Mouse (Mus musculus): ENCODE results near the gene Smim6. TPM values are rescaled to one million over a fixed set of nuclear protein-coding genes. Genes with fewer than 3 reads are reported as not detected.

Smim6 gene
- polyA plus RNA-seq, 1 experiment from 2014 or later, result 57.0 TPM

DNA sequence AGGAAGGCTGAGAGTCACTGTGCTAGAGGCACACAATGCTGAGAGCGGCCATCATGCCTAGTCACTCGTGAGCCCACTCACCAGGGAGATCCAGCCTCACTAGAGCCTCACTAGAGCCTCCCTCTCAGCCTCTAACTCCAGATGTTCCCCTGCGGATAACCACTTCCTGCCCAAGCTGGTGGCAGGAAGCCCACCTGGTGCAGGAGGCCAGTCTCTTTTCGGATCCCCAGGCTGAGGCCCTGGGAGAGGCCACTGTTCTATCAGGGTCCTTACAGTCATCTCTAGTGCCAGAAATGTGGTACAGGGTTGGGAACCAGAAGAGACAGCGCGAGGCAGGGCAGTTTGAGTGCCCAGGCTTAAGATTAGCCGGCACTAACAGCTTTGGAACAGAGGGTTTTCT lies 13.4 kb upstream of the Smim6 start:
- Histone ChIP-seq H3K9ac (ENCODE audit: low read length) (0 out of 2 replicates have a peak overlapping the region, but pooled peaks have one; percentile 14), H3K36me3 (ENCODE audit: control insufficient read depth, insufficient read depth, low read length) (0 out of 2 replicates have a peak, but pooled peaks cover under 1% of the 10 kb centered on the region), H3K27ac (ENCODE audit: low read length) (0 out of 2 replicates have a peak overlapping the region, but pooled peaks have one; percentile 2), H3K9me3 (replicated peaks; ENCODE audit: control insufficient read depth, low read length) (no peaks in the 10 kb centered on the region), H3K4me3 (replicated peaks; ENCODE audit: low read length) (no peak overlapping the region), H3K4me2 (ENCODE audit: low read depth, low read length) (no peak overlapping the region), H3K4me1 (ENCODE audit: control insufficient read depth, insufficient read depth, low read length) (peaks cover 34% of the 10 kb centered on the region), H3K27me3 (ENCODE audit: control insufficient read depth, insufficient read depth, low read length) (no peaks in the 10 kb centered on the region)
- ATAC-seq (ENCODE audit: insufficient read depth, low FRiP score), result no peak
- 79% methylated on average over 7 of the region's 7 CpGs for WGBS

DNA sequence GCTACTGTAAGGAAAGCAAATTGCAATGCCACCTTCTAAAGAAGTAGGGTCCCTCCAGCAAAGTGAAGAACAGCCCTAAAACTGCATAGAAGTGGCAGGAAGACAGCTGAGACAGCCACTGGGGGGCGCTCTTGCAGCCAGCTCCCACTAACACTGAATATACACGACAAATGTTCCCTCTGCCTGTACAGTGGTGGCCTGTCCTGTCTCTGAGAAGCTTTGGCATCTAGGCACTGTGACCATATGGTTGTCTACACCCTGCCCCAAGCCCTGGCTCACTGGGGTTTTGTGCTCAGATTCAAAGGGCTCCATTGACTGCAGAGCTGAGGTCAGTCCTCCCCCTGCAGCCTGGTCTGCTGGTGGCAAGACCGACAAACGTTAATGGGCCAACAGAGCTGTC lies 12.9 kb upstream of the Smim6 start:
- Histone ChIP-seq H3K27ac (ENCODE audit: low read length) (0 out of 2 replicates have a peak overlapping the region, but pooled peaks have one; percentile 2), H3K4me3 (replicated peaks; ENCODE audit: low read length) (no peak overlapping the region), H3K4me1 (ENCODE audit: control insufficient read depth, insufficient read depth, low read length) (peaks cover 39% of the 10 kb centered on the region), H3K4me2 (ENCODE audit: low read depth, low read length) (no peak overlapping the region), H3K9ac (ENCODE audit: low read length) (no peak overlapping the region), H3K36me3 (ENCODE audit: control insufficient read depth, insufficient read depth, low read length) (no peaks in the 10 kb centered on the region), H3K27me3 (ENCODE audit: control insufficient read depth, insufficient read depth, low read length) (no peaks in the 10 kb centered on the region), H3K9me3 (replicated peaks; ENCODE audit: control insufficient read depth, low read length) (no peaks in the 10 kb centered on the region)
- WGBS, result 20% methylated on average over 4 of the region's 4 CpGs
- no peak for ATAC-seq (ENCODE audit: insufficient read depth, low FRiP score)

DNA sequence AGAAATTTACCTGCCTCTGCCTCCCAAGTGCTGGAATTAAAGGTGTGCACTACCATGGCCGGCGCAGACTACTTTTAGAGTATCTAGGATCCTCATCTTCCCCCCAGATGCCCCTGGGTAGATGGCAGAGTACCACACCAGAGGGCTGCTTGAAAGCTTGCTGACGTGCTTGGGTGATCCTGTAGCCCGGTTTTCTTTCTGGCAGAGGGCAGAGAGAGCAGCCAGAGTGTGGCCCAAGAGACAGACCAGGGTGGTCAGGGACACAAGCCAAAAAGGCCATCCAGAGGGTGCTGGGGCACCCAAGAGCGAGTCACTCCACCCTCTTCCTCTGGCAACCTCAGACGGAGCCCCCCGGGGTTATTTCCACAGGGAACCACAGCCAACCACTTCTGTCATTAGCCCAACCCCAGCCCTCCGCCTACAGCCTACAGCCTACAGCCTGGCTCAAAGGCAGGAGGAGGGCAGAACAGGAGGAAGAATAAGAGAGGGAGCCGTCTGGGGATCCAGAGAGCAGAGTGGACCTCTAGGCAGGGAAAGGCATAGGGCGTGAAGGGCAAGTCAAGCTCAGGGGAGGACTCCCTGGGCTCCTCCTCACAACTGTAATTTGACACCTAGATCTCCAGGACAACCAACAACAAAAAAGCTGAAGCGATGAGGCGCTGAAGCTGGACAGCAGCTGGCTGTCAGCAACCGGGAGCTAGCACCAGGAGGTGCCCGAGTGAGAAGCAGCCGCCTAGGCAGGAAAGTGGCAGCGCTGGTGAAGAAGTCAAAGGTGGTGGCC lies 12.1 kb upstream of the Smim6 start, which contains the start of gene Smim5:
TSS of gene Smim5 (plus strand) at position 481 of the 781 bp plus-strand sequence.
- no peak within 1 kb of the TSS for H3K4me2 ChIP-seq (ENCODE audit: low read depth, low read length)
- no peaks in the 10 kb centered on the region for H3K36me3 ChIP-seq (ENCODE audit: control insufficient read depth, insufficient read depth, low read length)
- WGBS, result 30% methylated on average over 16 of the region's 16 CpGs
- H3K4me3 ChIP-seq (replicated peaks; ENCODE audit: low read length), result peak within 1 kb of the TSS; percentile 4; the same call in 1 of the 2 replicates
- H3K27me3 ChIP-seq (ENCODE audit: control insufficient read depth, insufficient read depth, low read length), result no peaks in the 10 kb centered on the region
- H3K27ac ChIP-seq (ENCODE audit: low read length), result peak within 1 kb of the TSS; percentile 29
- peak; percentile 48 for ATAC-seq (ENCODE audit: insufficient read depth, low FRiP score)
- peak within 1 kb of the TSS; percentile 38 for H3K9ac ChIP-seq (ENCODE audit: low read length)
- H3K4me1 ChIP-seq (ENCODE audit: control insufficient read depth, insufficient read depth, low read length), result peaks cover 47% of the 10 kb centered on the region
- no peaks in the 10 kb centered on the region for H3K9me3 ChIP-seq (replicated peaks; ENCODE audit: control insufficient read depth, low read length)

DNA sequence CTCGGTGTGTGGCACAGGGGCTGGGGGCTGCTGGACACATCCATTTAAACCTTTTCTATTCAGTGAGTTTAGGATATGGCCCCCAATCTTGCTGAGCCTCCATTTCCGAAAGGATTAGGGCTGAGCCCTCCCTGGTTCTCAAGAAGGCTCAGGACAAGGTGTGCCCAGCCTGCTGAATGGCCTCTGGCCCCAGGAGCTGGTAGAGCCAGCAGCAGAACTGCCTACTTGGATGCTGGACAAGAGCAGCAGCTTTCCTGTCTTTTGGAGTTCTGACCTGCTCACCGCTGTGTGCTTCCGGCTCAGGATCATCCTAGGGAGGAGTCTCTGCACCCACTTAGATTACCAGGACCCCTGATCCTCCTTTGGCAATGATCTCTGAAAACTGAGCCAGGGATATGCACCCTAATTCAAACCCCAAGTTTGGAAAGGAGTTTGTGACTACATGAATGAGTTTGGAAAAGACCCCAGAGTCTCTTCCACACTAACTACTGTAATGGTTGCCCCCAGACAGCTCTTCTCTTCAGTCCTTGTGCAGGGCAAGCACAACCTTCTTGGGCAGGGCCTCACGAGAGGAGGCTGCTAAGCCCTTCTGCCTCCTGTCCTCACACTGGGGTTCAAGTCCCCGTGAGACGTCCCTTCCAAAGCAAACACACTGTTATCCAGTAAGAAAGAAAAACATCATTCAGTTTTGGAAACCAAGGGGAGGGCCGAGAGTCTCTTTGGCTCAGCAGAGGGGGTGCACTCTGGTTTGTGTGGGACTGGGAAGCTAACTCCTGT lies 11.1 kb upstream of the Smim6 start:
- 75% methylated on average over 8 of the region's 8 CpGs for WGBS
- no peaks in the 10 kb centered on the region for H3K9me3 ChIP-seq (replicated peaks; ENCODE audit: control insufficient read depth, low read length)
- H3K9ac ChIP-seq (ENCODE audit: low read length), result peak overlapping the region; percentile 38; the same call in 1 of the 2 replicates
- no peaks in the 10 kb centered on the region for H3K36me3 ChIP-seq (ENCODE audit: control insufficient read depth, insufficient read depth, low read length)
- H3K27ac ChIP-seq (ENCODE audit: low read length), result no peak overlapping the region
- peaks cover 56% of the 10 kb centered on the region for H3K4me1 ChIP-seq (ENCODE audit: control insufficient read depth, insufficient read depth, low read length)
- 0 out of 2 replicates have a peak overlapping the region, but pooled peaks have one; percentile 4 for H3K4me3 ChIP-seq (replicated peaks; ENCODE audit: low read length)
- H3K4me2 ChIP-seq (ENCODE audit: low read depth, low read length), result no peak overlapping the region
- ATAC-seq (ENCODE audit: insufficient read depth, low FRiP score), result no peak
- no peaks in the 10 kb centered on the region for H3K27me3 ChIP-seq (ENCODE audit: control insufficient read depth, insufficient read depth, low read length)

DNA sequence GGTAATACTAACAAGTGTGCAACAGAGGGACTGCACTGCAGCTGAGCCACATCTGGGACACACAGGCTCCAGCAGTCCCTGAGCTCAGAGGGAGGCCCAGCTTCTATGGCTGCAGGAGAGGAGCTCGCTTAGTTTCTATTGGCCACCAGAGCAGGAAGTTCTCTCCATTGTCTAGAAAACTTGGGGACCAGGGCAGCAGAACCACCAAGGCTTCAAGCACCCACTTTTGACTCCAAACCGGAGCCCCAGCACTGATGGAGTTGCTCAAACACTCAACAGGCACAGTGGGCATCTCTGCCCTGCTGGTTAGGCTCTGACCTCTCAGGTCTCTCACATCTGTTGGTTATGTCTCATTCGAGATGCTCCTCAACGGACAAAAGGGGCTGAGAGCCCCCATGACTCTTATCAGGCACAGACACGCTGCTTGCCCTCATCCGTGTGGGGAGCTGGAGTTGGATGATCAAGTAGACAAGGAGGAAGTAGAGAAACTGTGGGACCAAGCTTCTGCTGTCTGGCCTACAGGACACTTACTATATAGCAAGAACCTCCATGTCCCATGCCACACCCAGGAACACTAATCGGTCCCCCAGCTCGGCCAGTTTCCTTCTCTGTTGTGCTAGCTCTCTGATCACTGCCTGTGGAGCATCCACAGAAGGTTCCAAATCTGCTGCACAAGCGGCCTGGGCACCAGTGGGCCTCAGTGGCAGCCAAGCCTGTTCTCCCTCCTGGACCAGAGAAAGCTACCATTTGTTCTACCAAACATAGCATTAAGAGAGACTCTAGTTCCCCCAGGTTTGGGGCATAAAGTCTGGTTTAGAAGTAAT lies 10.3 kb upstream of the Smim6 start:
- H3K36me3 ChIP-seq (ENCODE audit: control insufficient read depth, insufficient read depth, low read length), result no peaks in the 10 kb centered on the region
- H3K9ac ChIP-seq (ENCODE audit: low read length), result no peak overlapping the region
- H3K9me3 ChIP-seq (replicated peaks; ENCODE audit: control insufficient read depth, low read length), result no peaks in the 10 kb centered on the region
- no peaks in the 10 kb centered on the region for H3K27me3 ChIP-seq (ENCODE audit: control insufficient read depth, insufficient read depth, low read length)
- H3K4me2 ChIP-seq (ENCODE audit: low read depth, low read length), result no peak overlapping the region
- WGBS, result 88% methylated on average over 9 of the region's 9 CpGs
- ATAC-seq (ENCODE audit: insufficient read depth, low FRiP score), result no peak
- H3K4me3 ChIP-seq (replicated peaks; ENCODE audit: low read length), result no peak overlapping the region
- peaks cover 61% of the 10 kb centered on the region for H3K4me1 ChIP-seq (ENCODE audit: control insufficient read depth, insufficient read depth, low read length)
- no peak overlapping the region for H3K27ac ChIP-seq (ENCODE audit: low read length)

DNA sequence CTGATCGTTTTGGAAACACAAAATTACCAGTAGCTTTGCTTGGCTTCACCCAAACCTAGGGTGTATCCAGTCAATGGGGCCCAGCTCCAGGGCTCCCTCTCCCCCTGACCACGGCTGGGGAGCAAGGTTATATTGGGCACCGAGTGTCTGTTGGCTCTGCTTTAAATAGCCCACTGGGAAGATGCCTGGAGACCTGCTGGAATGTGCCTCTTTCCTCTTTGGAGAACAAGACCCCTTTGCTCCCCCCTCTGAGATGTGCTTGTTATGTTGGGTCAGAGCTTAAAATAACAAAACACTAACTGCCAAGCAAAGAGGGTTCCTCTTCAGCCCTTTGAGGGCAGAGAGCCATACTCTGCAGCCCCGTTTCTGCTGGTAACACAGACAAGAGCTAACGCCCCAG lies 9.6 kb upstream of the Smim6 start:
- Histone ChIP-seq H3K4me1 (ENCODE audit: control insufficient read depth, insufficient read depth, low read length) (peaks cover 61% of the 10 kb centered on the region), H3K27me3 (ENCODE audit: control insufficient read depth, insufficient read depth, low read length) (no peaks in the 10 kb centered on the region), H3K9me3 (replicated peaks; ENCODE audit: control insufficient read depth, low read length) (no peaks in the 10 kb centered on the region), H3K9ac (ENCODE audit: low read length) (0 out of 2 replicates have a peak overlapping the region, but pooled peaks have one; percentile 14), H3K4me3 (replicated peaks; ENCODE audit: low read length) (no peak overlapping the region), H3K27ac (ENCODE audit: low read length) (peak overlapping the region; percentile 55), H3K36me3 (ENCODE audit: control insufficient read depth, insufficient read depth, low read length) (no peaks in the 10 kb centered on the region), H3K4me2 (ENCODE audit: low read depth, low read length) (no peak overlapping the region)
- 80% methylated on average over 5 of the region's 5 CpGs for WGBS
- no peak for ATAC-seq (ENCODE audit: insufficient read depth, low FRiP score)

DNA sequence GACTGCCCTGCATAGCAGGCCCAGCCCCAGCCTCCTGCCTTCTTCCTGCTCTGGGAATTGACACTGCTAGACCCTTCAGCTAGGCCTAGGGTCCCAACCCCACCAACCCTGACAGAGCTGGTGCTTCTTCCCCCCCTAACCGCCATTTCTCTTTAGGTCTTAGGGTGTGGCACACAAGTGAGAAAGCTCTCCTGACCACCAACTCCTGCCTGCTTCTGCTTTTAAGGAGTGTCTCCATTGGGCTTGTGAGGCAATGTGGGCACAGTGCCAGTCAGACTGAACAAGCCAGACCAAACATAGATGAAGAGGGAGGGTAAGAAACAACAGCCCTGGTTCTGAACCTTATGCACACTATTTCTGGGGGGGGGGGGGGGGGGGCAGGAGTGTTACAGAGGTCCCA lies 9.0 kb upstream of the Smim6 start:
- no peak overlapping the region for H3K4me2 ChIP-seq (ENCODE audit: low read depth, low read length)
- peak overlapping the region; percentile 93 for H3K27ac ChIP-seq (ENCODE audit: low read length)
- WGBS, result 55% methylated on average over 1 of the region's 1 CpGs
- H3K27me3 ChIP-seq (ENCODE audit: control insufficient read depth, insufficient read depth, low read length), result no peaks in the 10 kb centered on the region
- no peaks in the 10 kb centered on the region for H3K36me3 ChIP-seq (ENCODE audit: control insufficient read depth, insufficient read depth, low read length)
- H3K9ac ChIP-seq (ENCODE audit: low read length), result 0 out of 2 replicates have a peak overlapping the region, but pooled peaks have one; percentile 14
- no peak overlapping the region for H3K4me3 ChIP-seq (replicated peaks; ENCODE audit: low read length)
- no peak for ATAC-seq (ENCODE audit: insufficient read depth, low FRiP score)
- no peaks in the 10 kb centered on the region for H3K9me3 ChIP-seq (replicated peaks; ENCODE audit: control insufficient read depth, low read length)
- H3K4me1 ChIP-seq (ENCODE audit: control insufficient read depth, insufficient read depth, low read length), result peaks cover 61% of the 10 kb centered on the region

DNA sequence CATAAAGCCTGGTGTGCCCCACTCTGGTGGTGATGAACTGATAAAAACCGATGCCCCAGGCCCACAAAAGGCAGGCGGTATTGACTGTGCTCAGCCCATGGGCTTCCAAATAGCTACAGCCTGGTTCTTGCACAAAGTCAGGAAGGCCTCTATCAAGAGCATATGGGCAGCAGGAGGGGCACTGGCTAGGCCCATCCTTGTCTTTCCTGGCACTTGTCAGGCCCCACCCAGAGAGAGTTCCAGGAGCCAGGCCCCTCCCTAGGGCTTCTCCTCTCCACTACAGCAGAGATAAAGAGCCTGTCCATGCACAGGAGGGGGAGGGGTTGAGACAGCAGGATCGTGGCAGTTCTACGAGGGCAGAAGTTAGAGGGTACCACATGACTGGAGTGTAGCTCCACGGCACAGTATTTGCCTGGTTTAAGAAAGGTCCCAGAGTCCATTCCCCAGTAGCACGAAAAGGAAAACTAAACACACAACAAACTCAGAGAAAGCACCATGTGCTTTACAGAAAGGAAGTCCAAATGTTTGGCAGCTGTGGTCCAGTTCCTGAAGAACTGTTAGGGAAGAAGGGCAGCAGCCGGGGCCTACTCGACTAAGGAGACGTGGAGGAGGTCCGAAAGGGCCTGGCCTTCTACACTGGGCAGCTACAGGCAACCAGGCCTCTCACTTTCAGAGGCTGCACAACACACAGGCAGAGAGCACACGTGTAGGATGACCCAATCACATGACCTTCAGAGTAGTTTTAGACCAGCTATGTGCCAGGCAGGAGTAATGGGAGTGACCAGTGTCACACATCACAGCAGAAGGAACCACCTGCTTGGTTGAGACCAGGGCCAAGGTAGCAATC lies 8.2 kb upstream of the Smim6 start:
- no peak overlapping the region for H3K4me3 ChIP-seq (replicated peaks; ENCODE audit: low read length)
- H3K4me2 ChIP-seq (ENCODE audit: low read depth, low read length), result no peak overlapping the region
- no peaks in the 10 kb centered on the region for H3K9me3 ChIP-seq (replicated peaks; ENCODE audit: control insufficient read depth, low read length)
- H3K27me3 ChIP-seq (ENCODE audit: control insufficient read depth, insufficient read depth, low read length), result no peaks in the 10 kb centered on the region
- no peaks in the 10 kb centered on the region for H3K36me3 ChIP-seq (ENCODE audit: control insufficient read depth, insufficient read depth, low read length)
- peaks cover 61% of the 10 kb centered on the region for H3K4me1 ChIP-seq (ENCODE audit: control insufficient read depth, insufficient read depth, low read length)
- WGBS, result 51% methylated on average over 11 of the region's 11 CpGs
- peak overlapping the region; percentile 6 for H3K9ac ChIP-seq (ENCODE audit: low read length)
- peak overlapping the region; percentile 93 for H3K27ac ChIP-seq (ENCODE audit: low read length)
- ATAC-seq (ENCODE audit: insufficient read depth, low FRiP score), result peak; percentile 65; the same call in 1 of the 2 replicates

Data from stomach, embryonic 16.5 days (tissue).